Mouse (Mus musculus): Measurements from ENCODE around the gene Zfp300. TPM values are rescaled to one million over a fixed set of nuclear protein-coding genes. Genes with fewer than 3 reads are reported as not detected.
A peak's percentile ranks its signal among the peaks of the same experiment; 100 is the strongest.

Zfp300 gene
- 3.2 and 3.3 TPM in 2 replicates for polyA plus RNA-seq (2014; fragmentation: Nextera tagmentation; extraction: Ambion mirVana)

- DNase-seq (ENCODE audit: low spot score) = peak; percentile 76
- H3K9ac ChIP-seq (replicated peaks; ENCODE audit: low read length) = peak within 1 kb of the TSS; percentile 1; the same call in 1 of the 2 replicates
- H3K27me3 ChIP-seq (ENCODE audit: control insufficient read depth, insufficient read depth, low read length) = no peaks in the 10 kb centered on the region
- no peaks in the 10 kb centered on the region for H3K4me1 ChIP-seq (ENCODE audit: control insufficient read depth, insufficient read depth, low read length)
- peak within 1 kb of the TSS; percentile 35 for H3K4me3 ChIP-seq (ENCODE audit: low read depth, low read length)
- H3K9me3 ChIP-seq (replicated peaks; ENCODE audit: control insufficient read depth, low read length) = no peaks in the 10 kb centered on the region
- H3K4me2 ChIP-seq (ENCODE audit: low read depth, low read length) = peak within 1 kb of the TSS; percentile 38
- peak; percentile 90 for ATAC-seq (replicated peaks; ENCODE audit: insufficient number of reproducible peaks, low FRiP score, low TSS enrichment, low read depth)
- no peaks in the 10 kb centered on the region for H3K36me3 ChIP-seq (replicated peaks; ENCODE audit: control insufficient read depth, insufficient read depth, low read depth, low read length)
- no peak within 1 kb of the TSS for H3K27ac ChIP-seq (replicated peaks; ENCODE audit: low read depth, low read length)
- WGBS = 18% methylated on average over 27 of the region's 27 CpGs
Measured at GRCm38 (mm10) chrX:21088983-21089866, at the start of gene Zfp300. Gene Zfp300 (minus strand): TSS chrX:21089527.

- Histone ChIP-seq H3K4me3 (ENCODE audit: low read depth, low read length) (no peak within 1 kb of the TSS), H3K4me2 (ENCODE audit: low read depth, low read length) (no peak within 1 kb of the TSS), H3K36me3 (replicated peaks; ENCODE audit: control insufficient read depth, insufficient read depth, low read depth, low read length) (no peaks in the 10 kb centered on the region), H3K4me1 (ENCODE audit: control insufficient read depth, insufficient read depth, low read length) (no peaks in the 10 kb centered on the region), H3K27me3 (ENCODE audit: control insufficient read depth, insufficient read depth, low read length) (no peaks in the 10 kb centered on the region), H3K27ac (replicated peaks; ENCODE audit: low read depth, low read length) (no peak within 1 kb of the TSS), H3K9me3 (replicated peaks; ENCODE audit: control insufficient read depth, low read length) (no peaks in the 10 kb centered on the region), H3K9ac (replicated peaks; ENCODE audit: low read length) (no peak within 1 kb of the TSS)
- DNase-seq (ENCODE audit: low spot score) (no peak), ATAC-seq (replicated peaks; ENCODE audit: insufficient number of reproducible peaks, low FRiP score, low TSS enrichment, low read depth) (no peak)
- WGBS = 80% methylated on average over 4 of the region's 4 CpGs
Measured at GRCm38 (mm10) chrX:21115520-21115919, 26.2 kb upstream of the Zfp300 start, which contains the start of gene Ssxa1. Gene Ssxa1 (plus strand): TSS chrX:21115820.

- H3K4me3 ChIP-seq (ENCODE audit: low read depth, low read length) = no peak overlapping the region
- ATAC-seq (replicated peaks; ENCODE audit: insufficient number of reproducible peaks, low FRiP score, low TSS enrichment, low read depth) (peak; percentile 48; the same call in 1 of the 2 replicates), DNase-seq (ENCODE audit: low spot score) (no peak)
- no peaks in the 10 kb centered on the region for H3K4me1 ChIP-seq (ENCODE audit: control insufficient read depth, insufficient read depth, low read length)
- H3K27me3 ChIP-seq (ENCODE audit: control insufficient read depth, insufficient read depth, low read length) = no peaks in the 10 kb centered on the region
- H3K27ac ChIP-seq (replicated peaks; ENCODE audit: low read depth, low read length) = no peak overlapping the region
- H3K9ac ChIP-seq (replicated peaks; ENCODE audit: low read length) = no peak overlapping the region
- peak overlapping the region; percentile 20; the same call in 1 of the 2 replicates for H3K4me2 ChIP-seq (ENCODE audit: low read depth, low read length)
- no peaks in the 10 kb centered on the region for H3K36me3 ChIP-seq (replicated peaks; ENCODE audit: control insufficient read depth, insufficient read depth, low read depth, low read length)
- H3K9me3 ChIP-seq (replicated peaks; ENCODE audit: control insufficient read depth, low read length) = no peaks in the 10 kb centered on the region
- WGBS = 52% methylated on average over 7 of the region's 7 CpGs
Measured at GRCm38 (mm10) chrX:21089867-21090239, 526 bp upstream of the Zfp300 start.

GRCm38 (mm10) chrX:21088645-21088982 is 713 bp downstream of the Zfp300 start:
- peak; percentile 2 for DNase-seq (ENCODE audit: low spot score)
- no peaks in the 10 kb centered on the region for H3K36me3 ChIP-seq (replicated peaks; ENCODE audit: control insufficient read depth, insufficient read depth, low read depth, low read length)
- H3K4me2 ChIP-seq (ENCODE audit: low read depth, low read length) = peak overlapping the region; percentile 38
- H3K4me3 ChIP-seq (ENCODE audit: low read depth, low read length) = peak overlapping the region; percentile 35
- WGBS = 41% methylated on average over 6 of the region's 6 CpGs
- H3K27ac ChIP-seq (replicated peaks; ENCODE audit: low read depth, low read length) = no peak overlapping the region
- H3K9me3 ChIP-seq (replicated peaks; ENCODE audit: control insufficient read depth, low read length) = no peaks in the 10 kb centered on the region
- no peak overlapping the region; the same call in 1 of the 2 replicates for H3K9ac ChIP-seq (replicated peaks; ENCODE audit: low read length)
- no peaks in the 10 kb centered on the region for H3K4me1 ChIP-seq (ENCODE audit: control insufficient read depth, insufficient read depth, low read length)
- H3K27me3 ChIP-seq (ENCODE audit: control insufficient read depth, insufficient read depth, low read length) = no peaks in the 10 kb centered on the region
- peak; percentile 67 for ATAC-seq (replicated peaks; ENCODE audit: insufficient number of reproducible peaks, low FRiP score, low TSS enrichment, low read depth)

GRCm38 (mm10) chrX:21068106-21068505 is 21.2 kb downstream of the Zfp300 start, which contains the start of gene Spaca5:
Gene Spaca5 (plus strand): TSS chrX:21068406.
- H3K4me3 ChIP-seq (ENCODE audit: low read depth, low read length) = no peak within 1 kb of the TSS

GRCm38 (mm10) chrX:21062544-21062890 is 26.8 kb downstream of the Zfp300 start:
- Histone ChIP-seq H3K36me3 (replicated peaks; ENCODE audit: control insufficient read depth, insufficient read depth, low read depth, low read length) (no peaks in the 10 kb centered on the region), H3K4me3 (ENCODE audit: low read depth, low read length) (peak overlapping the region; percentile 45), H3K27me3 (ENCODE audit: control insufficient read depth, insufficient read depth, low read length) (no peaks in the 10 kb centered on the region), H3K27ac (replicated peaks; ENCODE audit: low read depth, low read length) (no peak overlapping the region), H3K9ac (replicated peaks; ENCODE audit: low read length) (no peak overlapping the region; the same call in 1 of the 2 replicates), H3K4me2 (ENCODE audit: low read depth, low read length) (no peak overlapping the region), H3K9me3 (replicated peaks; ENCODE audit: control insufficient read depth, low read length) (no peaks in the 10 kb centered on the region), H3K4me1 (ENCODE audit: control insufficient read depth, insufficient read depth, low read length) (no peaks in the 10 kb centered on the region)
- ATAC-seq (replicated peaks; ENCODE audit: insufficient number of reproducible peaks, low FRiP score, low TSS enrichment, low read depth) = no peak
- WGBS = 74% methylated on average over 3 of the region's 3 CpGs
- DNase-seq (ENCODE audit: low spot score) = no peak

More at GRCm38 (mm10) chrX:21068106-21068505, 21.2 kb downstream of the Zfp300 start, which contains the start of gene Spaca5:
- H3K27ac ChIP-seq (replicated peaks; ENCODE audit: low read depth, low read length) = no peak within 1 kb of the TSS
- H3K4me1 ChIP-seq (ENCODE audit: control insufficient read depth, insufficient read depth, low read length) = no peaks in the 10 kb centered on the region
- no peak within 1 kb of the TSS for H3K9ac ChIP-seq (replicated peaks; ENCODE audit: low read length)
- no peaks in the 10 kb centered on the region for H3K27me3 ChIP-seq (ENCODE audit: control insufficient read depth, insufficient read depth, low read length)
- H3K4me2 ChIP-seq (ENCODE audit: low read depth, low read length) = no peak within 1 kb of the TSS
- no peaks in the 10 kb centered on the region for H3K36me3 ChIP-seq (replicated peaks; ENCODE audit: control insufficient read depth, insufficient read depth, low read depth, low read length)
- DNase-seq (ENCODE audit: low spot score) (no peak), ATAC-seq (replicated peaks; ENCODE audit: insufficient number of reproducible peaks, low FRiP score, low TSS enrichment, low read depth) (no peak)
- H3K9me3 ChIP-seq (replicated peaks; ENCODE audit: control insufficient read depth, low read length) = no peaks in the 10 kb centered on the region

- H3K4me2 ChIP-seq (ENCODE audit: low read depth, low read length) = peak within 1 kb of the TSS; percentile 23
- H3K4me1 ChIP-seq (ENCODE audit: control insufficient read depth, insufficient read depth, low read length) = no peaks in the 10 kb centered on the region
- ATAC-seq (replicated peaks; ENCODE audit: insufficient number of reproducible peaks, low FRiP score, low TSS enrichment, low read depth) (peak; percentile 93), DNase-seq (ENCODE audit: low spot score) (peak; percentile 79)
- no peak within 1 kb of the TSS for H3K27ac ChIP-seq (replicated peaks; ENCODE audit: low read depth, low read length)
- peak within 1 kb of the TSS; percentile 60 for H3K9ac ChIP-seq (replicated peaks; ENCODE audit: low read length)
- H3K9me3 ChIP-seq (replicated peaks; ENCODE audit: control insufficient read depth, low read length) = no peaks in the 10 kb centered on the region
- H3K36me3 ChIP-seq (replicated peaks; ENCODE audit: control insufficient read depth, insufficient read depth, low read depth, low read length) = no peaks in the 10 kb centered on the region
- no peaks in the 10 kb centered on the region for H3K27me3 ChIP-seq (ENCODE audit: control insufficient read depth, insufficient read depth, low read length)
- WGBS = 18% methylated on average over 25 of the region's 25 CpGs
- H3K4me3 ChIP-seq (ENCODE audit: low read depth, low read length) = peak within 1 kb of the TSS; percentile 45
Measured at GRCm38 (mm10) chrX:21061866-21062543, 27.3 kb downstream of the Zfp300 start, which contains the start of gene Zfp182. Gene Zfp182 (minus strand): TSS chrX:21062316.
